Comparison of ENCODE assay signal across 9 mouse cellular contexts in genomic region chr13:108812956-108813355, GRCm38 (mm10).
A peak's percentile ranks its signal among the peaks of the same experiment; 100 is the strongest.
DNase-seq lines count a peak whose midpoint lies in the region; ATAC-seq lines count a peak whose summit lies in the region.
"Had no signal": no experiment of that assay in that cellular context is flagged by ENCODE, and none has a peak within 500 bp of the region (broad histone marks: within the 10 kb centered on the region; RNA-seq: fewer than 3 reads in every experiment).

No protein-coding gene starts in this region.

- H3K27ac ChIP-seq in intestine, embryonic 14.5 days (ENCODE audit: low read depth): no peak overlapping the region
- no peak overlapping the region for H3K27ac ChIP-seq in intestine, embryonic 16.5 days (ENCODE audit: low read length)
- H3K27ac ChIP-seq: embryonic facial prominence, embryonic 13.5 days had no signal

- intact Hi-C loops in left cerebral cortex, postnatal 25 days (cut with DNase I): loop anchor here (5.0 kb wide), 1 partner anchor 399 kb away; no protein-coding TSS in a partner anchor

- no peaks in the 10 kb centered on the region for H3K9me3 ChIP-seq in intestine, embryonic 14.5 days (ENCODE audit: control insufficient read depth, low read length)
- H3K9me3 ChIP-seq in intestine, embryonic 16.5 days (ENCODE audit: control insufficient read depth, low read length): no peaks in the 10 kb centered on the region
- H3K9me3 ChIP-seq: embryonic facial prominence, embryonic 13.5 days had no signal

- 60% methylated on average over 3 of the region's 3 CpGs for whole genome bisulfite sequencing in intestine, embryonic 14.5 days
- WGBS in intestine, embryonic 16.5 days: 52% methylated on average over 3 of the region's 3 CpGs

- H3K4me2 ChIP-seq in intestine, embryonic 14.5 days (ENCODE audit: low read length): no peak overlapping the region
- H3K4me2 ChIP-seq in intestine, embryonic 16.5 days (ENCODE audit: low read depth, low read length): no peak overlapping the region
- H3K4me2 ChIP-seq: embryonic facial prominence, embryonic 13.5 days had no signal

- H3K4me3 ChIP-seq in intestine, embryonic 14.5 days (ENCODE audit: low read depth, low read length): no peak overlapping the region
- H3K4me3 ChIP-seq in intestine, embryonic 16.5 days (ENCODE audit: low read length): no peak overlapping the region
- H3K4me3 ChIP-seq: embryonic facial prominence, embryonic 13.5 days had no signal

- no peak for ATAC-seq in intestine, embryonic 14.5 days (replicated peaks; ENCODE audit: low FRiP score, low TSS enrichment, low read depth)
- ATAC-seq in intestine, embryonic 16.5 days: no peak
- peak; percentile 76 for ATAC-seq in cerebellum, adult (ENCODE audit: insufficient number of reproducible peaks, low FRiP score, low TSS enrichment)

- H3K4me1 ChIP-seq in intestine, embryonic 14.5 days (replicated peaks; ENCODE audit: control insufficient read depth, insufficient read depth, low read length): no peaks in the 10 kb centered on the region
- H3K4me1 ChIP-seq in intestine, embryonic 16.5 days (ENCODE audit: control insufficient read depth, insufficient read depth, low read length): no peaks in the 10 kb centered on the region
- H3K4me1 ChIP-seq: embryonic facial prominence, embryonic 13.5 days had no signal

- DNase-seq in intestine, embryonic 14.5 days (ENCODE audit: low spot score): peak; percentile 55
- peak; percentile 17 for DNase-seq in MN1 (ENCODE audit: low spot score)
- peak; percentile 5 to 8 for DNase-seq in frontal cortex, postnatal 14 days (ENCODE audit: low spot score in 2 of 2)
- peak; percentile 11 to 21 for DNase-seq in left cerebral cortex, postnatal 25 days (ENCODE audit: low spot score in 2 of 2)
- DNase-seq in retina, postnatal 1 day: peak; percentile 46
- no peak for DNase-seq in spleen, adult 12 weeks (ENCODE audit: low spot score)

- no peaks in the 10 kb centered on the region for H3K27me3 ChIP-seq in intestine, embryonic 14.5 days (replicated peaks; ENCODE audit: control insufficient read depth, insufficient read depth, low read length)
- no peaks in the 10 kb centered on the region for H3K27me3 ChIP-seq in intestine, embryonic 16.5 days (replicated peaks; ENCODE audit: control insufficient read depth, insufficient read depth, low read length)
- H3K27me3 ChIP-seq: embryonic facial prominence, embryonic 13.5 days had no signal

- no peaks in the 10 kb centered on the region for H3K36me3 ChIP-seq in intestine, embryonic 14.5 days (ENCODE audit: control insufficient read depth, insufficient read depth, low read length)
- H3K36me3 ChIP-seq in intestine, embryonic 16.5 days (ENCODE audit: control insufficient read depth, insufficient read depth, low read length): no peaks in the 10 kb centered on the region
- H3K36me3 ChIP-seq: embryonic facial prominence, embryonic 13.5 days had no signal

- no peak overlapping the region for H3K9ac ChIP-seq in intestine, embryonic 14.5 days (ENCODE audit: low read length)
- no peak overlapping the region for H3K9ac ChIP-seq in intestine, embryonic 16.5 days (ENCODE audit: low read depth, low read length)
- H3K9ac ChIP-seq: embryonic facial prominence, embryonic 13.5 days had no signal
